ENCODE assay signal across 19 mouse cellular contexts in genomic region chr10:117000975-117001374, GRCm38 (mm10). TPM values are rescaled to one million over a fixed set of nuclear protein-coding genes. Genes with fewer than 3 reads are reported as not detected.
A peak's percentile ranks its signal among the peaks of the same experiment; 100 is the strongest.
DNase-seq lines count a peak whose midpoint lies in the region.
"Had no signal": no experiment of that assay in that cellular context is flagged by ENCODE, and none has a peak within 500 bp of the region (broad histone marks: within the 10 kb centered on the region; RNA-seq: fewer than 3 reads in every experiment).

No protein-coding gene starts in this region.

- DNase-seq in adrenal gland, postnatal 14 days: peak; percentile 44
- no peak for DNase-seq in adrenal gland, adult 18-20 months (ENCODE audit: low spot score in 2 of 2)
- no peak for DNase-seq in heart, embryonic 10.5 days (ENCODE audit: low spot score)
- no peak for DNase-seq in heart, postnatal 4 days
- peak; percentile 15 to 24 for DNase-seq in left cerebral cortex, adult 18-20 months (ENCODE audit: low spot score in 2 of 2)
- no peak for DNase-seq in left cerebral cortex, adult 11 months (ENCODE audit: low spot score)
- peak; percentile 34 for DNase-seq in testis, postnatal 14 days (ENCODE audit: low spot score)
- no peak for DNase-seq in testis, postnatal 10 days (ENCODE audit: low spot score)
- DNase-seq: cerebellum, postnatal 25 days; midbrain, embryonic 14.5 days had no signal

- 47% methylated on average over 12 of the region's 12 CpGs for WGBS in heart, embryonic 10.5 days

- peak overlapping the region; percentile 64; the same call in 1 of the 2 replicates for H3K27ac ChIP-seq in heart, embryonic 10.5 days
- H3K27ac ChIP-seq: embryonic facial prominence, embryonic 13.5 days; forebrain, embryonic 12.5 days; kidney, embryonic 15.5 days; lung, embryonic 15.5 days had no signal

- no peaks in the 10 kb centered on the region for H3K27me3 ChIP-seq in heart, embryonic 10.5 days (ENCODE audit: insufficient read depth, poor library complexity, severe bottlenecking)
- H3K27me3 ChIP-seq: embryonic facial prominence, embryonic 13.5 days; forebrain, embryonic 12.5 days; kidney, embryonic 15.5 days; lung, embryonic 15.5 days had no signal

- H3K4me1 ChIP-seq in heart, embryonic 10.5 days: peaks cover 18% of the 10 kb centered on the region
- H3K4me1 ChIP-seq: forebrain, embryonic 12.5 days had no signal

- no peaks in the 10 kb centered on the region for H3K36me3 ChIP-seq in heart, embryonic 10.5 days
- H3K36me3 ChIP-seq: embryonic facial prominence, embryonic 13.5 days; forebrain, embryonic 12.5 days; kidney, embryonic 15.5 days; lung, embryonic 15.5 days had no signal

- no peaks in the 10 kb centered on the region for H3K9me3 ChIP-seq in heart, embryonic 10.5 days
- H3K9me3 ChIP-seq: embryonic facial prominence, embryonic 13.5 days; forebrain, embryonic 12.5 days; kidney, embryonic 15.5 days; lung, embryonic 15.5 days had no signal

- no peak overlapping the region for H3K4me3 ChIP-seq in heart, embryonic 10.5 days
- H3K4me3 ChIP-seq: embryonic facial prominence, embryonic 13.5 days; forebrain, embryonic 12.5 days; kidney, embryonic 15.5 days; lung, embryonic 15.5 days had no signal

RNA-seq across cellular contexts. Expression of gene Best3, which starts 14.9 kb away (rescaled TPM):
- 0.26 and 0.45 TPM in 2 replicates for total RNA-seq in adrenal gland, postnatal 14 days (2021)
- under 1 TPM; 0.20 to 0.29 TPM for total RNA-seq in adrenal gland, adult 18-20 months (2021)
- polyA plus RNA-seq in heart, embryonic 10.5 days (2016; fragmentation: Nextera tagmentation; extraction: Ambion mirVana): 0.18 and 0.20 TPM in 2 replicates
- 1 to 10 TPM; 1.2 to 1.7 TPM for total RNA-seq in heart, postnatal 4 days (2021)
- under 1 TPM; 0.19 to 0.26 TPM for total RNA-seq in left cerebral cortex, adult 18-20 months (2021)
- polyA plus RNA-seq: inflammation-experienced regulatory T-cells, adult 6 months; thymus, postnatal 0 days had no signal

RNA-seq across cellular contexts. Expression of gene Gm10271, which starts 28.6 kb away (rescaled TPM):
- total RNA-seq in adrenal gland, postnatal 14 days (2021): not detected in 2 replicates
- not detected for total RNA-seq in adrenal gland, adult 18-20 months (2021)
- polyA plus RNA-seq in heart, embryonic 10.5 days (2016; fragmentation: Nextera tagmentation; extraction: Ambion mirVana): not detected in 2 replicates
- not detected for total RNA-seq in heart, postnatal 4 days (2021)
- total RNA-seq in left cerebral cortex, adult 18-20 months (2021): not detected
- total RNA-seq: layer of hippocampus, postnatal 10 days had no signal
- polyA plus RNA-seq: embryonic facial prominence, embryonic 13.5 days; forebrain, embryonic 12.5 days; gonadal fat pad, adult 2 months; inflammation-experienced regulatory T-cells, adult 6 months; kidney, embryonic 15.5 days; limb, embryonic 14.5 days; lung, embryonic 15.5 days; midbrain, embryonic 14.5 days; thymus, postnatal 0 days had no signal

RNA-seq across cellular contexts. Expression of gene Lrrc10, which starts 44.2 kb away (rescaled TPM):
- total RNA-seq in adrenal gland, postnatal 14 days (2021): not detected in 2 replicates
- not detected for total RNA-seq in adrenal gland, adult 18-20 months (2021)
- polyA plus RNA-seq in heart, embryonic 10.5 days (2016; fragmentation: Nextera tagmentation; extraction: Ambion mirVana): 26.7 and 49.9 TPM in 2 replicates
- 100 to 1,000 TPM; 102 to 106 TPM for total RNA-seq in heart, postnatal 4 days (2021)
- not detected for total RNA-seq in left cerebral cortex, adult 18-20 months (2021)
- polyA plus RNA-seq: embryonic facial prominence, embryonic 13.5 days; forebrain, embryonic 12.5 days; inflammation-experienced regulatory T-cells, adult 6 months; kidney, embryonic 15.5 days; midbrain, embryonic 14.5 days; thymus, postnatal 0 days had no signal

RNA-seq across cellular contexts. Expression of gene Rab3ip, which starts 50.4 kb away (rescaled TPM):
- total RNA-seq in adrenal gland, postnatal 14 days (2021): 48.4 and 50.5 TPM in 2 replicates
- 10 to 100 TPM; 43.4 to 45.6 TPM for total RNA-seq in adrenal gland, adult 18-20 months (2021)
- 46.0 and 61.0 TPM in 2 replicates for polyA plus RNA-seq in heart, embryonic 10.5 days (2016; fragmentation: Nextera tagmentation; extraction: Ambion mirVana)
- 10 to 100 TPM; 87.7 to 90.2 TPM for total RNA-seq in heart, postnatal 4 days (2021)
- 10 to 100 TPM; 43.3 to 44.8 TPM for total RNA-seq in left cerebral cortex, adult 18-20 months (2021)

Comparison
In these comparisons a context has a peak if more than half of its experiments do, and no peak if none do; other contexts are left out.
1. DNase-seq: peak in adrenal gland, postnatal 14 days (single experiment), left cerebral cortex, adult 18-20 months (2 of 2) and testis, postnatal 14 days (single experiment); none in adrenal gland, adult 18-20 months (0 of 2), heart, embryonic 10.5 days (single experiment), heart, postnatal 4 days (single experiment), left cerebral cortex, adult 11 months (single experiment) and testis, postnatal 10 days (single experiment).
2. RNA of gene Lrrc10, which starts 44.2 kb away (total RNA-seq): 102 to 106 TPM in heart, postnatal 4 days; not detected in adrenal gland, postnatal 14 days, not detected in adrenal gland, adult 18-20 months and not detected in left cerebral cortex, adult 18-20 months; every median in the first group is over 100 times any median in the second.